Mouse (Mus musculus) liver, embryonic 14.5 days (tissue): ENCODE results near the gene Fars2.

ENCODE experiments used
- CTCF ChIP-seq: IDR thresholded peaks from 2 replicates; pipeline ENCODE4 v1.5.1; 2016; ENCODE audit warnings: antibody characterized with exemption, low read depth, control low read depth
- EP300 ChIP-seq: IDR thresholded peaks from 2 replicates; pipeline ENCODE4 v1.6.1; 2016; ENCODE audit warnings: antibody characterized with exemption, low read depth

DNA sequence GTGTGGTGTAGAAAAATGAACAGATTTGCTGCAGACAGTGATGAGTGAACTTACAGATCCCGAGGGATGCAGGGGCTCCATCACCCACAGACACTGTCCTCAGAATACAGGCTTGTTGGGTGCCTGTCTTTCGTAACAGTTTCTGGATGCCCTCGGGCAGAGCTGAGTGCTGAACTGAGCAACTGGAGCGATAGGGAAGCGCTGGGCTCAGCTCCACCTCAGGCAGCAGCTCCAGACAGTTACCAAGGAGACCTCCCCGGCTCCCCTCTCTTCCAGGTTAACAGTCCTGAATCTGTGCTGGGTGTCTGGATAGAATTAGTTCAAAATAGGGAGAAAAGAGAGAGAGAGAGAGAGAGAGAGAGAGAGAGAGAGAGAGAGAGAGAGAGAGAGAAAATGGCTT lies 433.5 kb downstream of the Fars2 start:
- TF ChIP-seq CTCF = no peak
- TF ChIP-seq EP300 = no peak
